Mouse (Mus musculus) adrenal gland, postnatal 10 days (tissue): ENCODE results near the gene Snupn. TPM values are rescaled to one million over a fixed set of nuclear protein-coding genes. Genes with fewer than 3 reads are reported as not detected.
"Not testable (repeated sequence)": the region's sequence is repeated elsewhere in the genome, so short reads cannot be mapped to it uniquely, and the experiment has no call there.

Experiments
- DNase-seq: peaks from one replicate; pipeline ENCODE4 v3.0.0; 2021; ENCODE audit warnings: mixed read lengths
- long read RNA-seq, 2 experiments: library from polyadenylated mRNA; stranded (forward); transcript quantifications; one replicate each; pipeline ENCODE4 v2.0.0; 2021
- total RNA-seq, 2 experiments: library from RNA; stranded (reverse); gene quantifications; 2 replicates each; pipeline ENCODE4 v1.2.3; 2021

Gene Snupn
- 10 to 100 TPM in 1 of 2 experiments, 1 to 10 TPM in 1; 9.7 to 11.4 TPM for total RNA-seq
- long read RNA-seq, experiment 1, transcript Snupn-201 (9 exons, 1,391 nt) = major isoform, 18 of 26 reads
- long read RNA-seq, experiment 1, partial matches to known transcripts = 3 of 26 reads
- long read RNA-seq, experiment 1, other reads (novel, unspliced or antisense) = 5 of 26 reads
- long read RNA-seq, experiment 2, transcript Snupn-201 (9 exons, 1,391 nt) = major isoform, 10 of 11 reads
- long read RNA-seq, experiment 2, partial matches to known transcripts = 0 of 11 reads
- long read RNA-seq, experiment 2, other reads (novel, unspliced or antisense) = 1 of 11 reads

DNA sequence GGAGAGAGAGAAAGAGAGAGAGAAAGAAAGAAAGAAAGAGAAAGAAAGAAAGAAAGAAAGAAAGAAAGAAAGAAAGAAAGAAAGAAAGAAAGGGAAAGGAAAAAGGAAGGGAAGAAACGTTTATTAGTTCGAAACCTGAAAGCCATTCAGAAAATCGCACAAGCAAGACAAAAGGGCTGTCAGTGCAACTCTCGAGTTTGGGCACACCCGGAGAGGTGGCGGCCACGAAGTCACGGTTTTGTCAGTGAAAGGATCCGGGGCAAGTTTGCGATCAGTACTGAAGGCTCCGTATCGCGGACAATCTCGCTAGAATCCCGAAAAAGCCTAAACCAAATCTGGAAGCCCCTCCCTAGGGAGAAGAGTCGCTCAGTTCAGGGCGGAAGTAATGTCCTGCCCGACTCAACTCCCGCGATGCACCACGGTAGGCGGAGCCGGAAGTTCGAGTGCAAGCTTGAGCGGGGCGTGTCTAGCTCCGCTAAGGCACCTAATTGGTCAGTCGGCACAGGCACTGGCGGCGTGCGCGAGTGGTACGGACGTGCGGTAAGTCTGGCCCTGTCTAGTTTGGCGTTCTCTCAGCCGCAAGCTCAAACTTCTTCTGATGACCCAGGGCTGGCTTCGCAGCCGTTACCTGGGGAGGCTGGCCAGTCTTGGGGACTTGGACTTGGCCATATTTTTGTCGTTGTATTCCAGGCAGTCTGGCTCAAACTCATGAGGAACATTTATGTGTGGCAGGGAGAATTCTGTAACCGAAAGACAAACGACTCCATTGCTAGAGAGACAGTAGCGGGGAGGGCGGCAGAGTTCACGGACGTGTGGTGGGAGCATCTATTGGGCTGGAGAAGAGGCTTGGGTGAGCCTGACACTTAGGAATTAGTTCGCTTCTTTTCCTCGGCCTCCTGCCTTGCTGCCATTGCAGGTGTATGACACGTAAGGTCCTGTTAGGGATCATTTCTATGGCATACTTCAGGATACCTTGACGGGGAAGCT lies at the start of gene Snupn:
Gene Snupn (plus strand): TSS at position 465 of the 987 bp plus-strand sequence.
- peak; percentile 98 for DNase-seq

- no peak for DNase-seq
Observed at GRCm38 (mm10) chr9:56901187-56901586, 49.5 kb upstream of the Snupn start.

GRCm38 (mm10) chr9:56903662-56904061 lies 47.0 kb upstream of the Snupn start:
- DNase-seq = no peak

DNA sequence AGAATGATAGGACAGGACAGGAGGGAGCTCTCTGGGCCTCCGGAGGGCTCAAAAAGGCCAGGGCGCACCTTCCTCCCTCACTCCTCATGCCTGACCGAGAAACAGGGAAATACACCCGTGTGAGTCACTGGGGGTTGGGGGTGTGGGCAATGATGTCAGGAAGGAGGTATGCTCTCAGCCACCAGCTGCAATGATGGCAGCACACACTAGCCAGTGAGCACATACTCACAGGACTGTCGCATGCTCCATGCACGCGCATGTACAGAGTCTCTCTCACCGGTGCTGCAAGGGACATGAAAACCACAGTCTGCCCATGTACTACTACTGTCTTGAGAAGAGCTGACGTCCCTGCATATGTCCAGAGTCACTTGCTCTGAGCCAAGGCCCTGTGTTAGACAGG lies 43.1 kb upstream of the Snupn start:
- no peak for DNase-seq

GRCm38 (mm10) chr9:56909991-56910390 lies 40.7 kb upstream of the Snupn start:
- DNase-seq = not testable (repeated sequence)

- DNase-seq = no peak
Observed at GRCm38 (mm10) chr9:56911017-56911416, 39.7 kb upstream of the Snupn start.

- DNase-seq = no peak
Observed at GRCm38 (mm10) chr9:56913991-56914390, 36.7 kb upstream of the Snupn start.

DNA sequence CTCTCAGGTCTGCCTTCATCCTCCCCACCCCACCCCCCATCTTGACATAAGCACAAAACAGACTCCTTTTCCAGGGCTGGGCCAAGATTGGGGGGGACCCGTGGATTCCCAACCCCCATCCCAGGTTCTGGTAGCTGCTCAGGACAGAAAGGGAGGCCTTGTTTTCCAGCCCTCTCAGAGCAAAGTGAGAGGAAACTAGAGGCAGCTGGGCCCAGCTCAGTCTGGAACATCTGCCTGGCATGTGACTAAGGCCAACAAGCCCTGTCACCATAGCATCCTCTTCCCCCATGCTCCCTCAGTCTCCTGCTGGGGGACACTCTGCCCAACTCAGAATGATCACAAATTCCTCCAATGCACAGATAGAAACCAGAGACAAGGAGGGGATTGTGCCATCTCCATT lies 35.6 kb upstream of the Snupn start:
- no peak for DNase-seq

- peak; percentile 69 for DNase-seq
Observed at GRCm38 (mm10) chr9:56915695-56916410, 34.8 kb upstream of the Snupn start.

GRCm38 (mm10) chr9:56917131-56917530 lies 33.5 kb upstream of the Snupn start:
- DNase-seq = no peak

- no peak for DNase-seq
Observed at GRCm38 (mm10) chr9:56918466-56918865, 32.2 kb upstream of the Snupn start.

DNA sequence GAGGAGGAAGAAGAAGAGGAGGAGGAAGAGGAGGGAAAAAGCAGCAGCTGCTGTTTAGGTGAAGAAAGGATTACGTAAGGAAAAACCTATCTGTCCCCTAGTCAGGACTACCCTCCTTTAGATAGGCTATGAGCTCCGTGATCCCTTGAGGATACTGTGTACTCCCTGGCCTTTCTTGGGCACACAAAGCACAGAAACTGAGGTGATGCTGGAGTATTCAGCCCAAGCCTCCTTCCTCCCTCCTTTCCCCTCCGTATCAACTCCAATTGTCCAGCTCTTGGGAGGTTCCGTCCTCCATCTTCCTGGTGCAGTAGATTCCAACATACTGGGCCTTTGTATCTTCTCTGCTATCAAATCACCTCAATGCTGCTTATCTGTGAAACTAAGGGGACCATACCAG lies 27.9 kb upstream of the Snupn start:
- DNase-seq = no peak

- no peak for DNase-seq
Observed at GRCm38 (mm10) chr9:56923841-56924650, 26.6 kb upstream of the Snupn start.

- DNase-seq = peak; percentile 95
Observed at GRCm38 (mm10) chr9:56924651-56925027, 26.0 kb upstream of the Snupn start.

- DNase-seq = no peak
Observed at GRCm38 (mm10) chr9:56925291-56926024, 25.2 kb upstream of the Snupn start.

- no peak for DNase-seq
Observed at GRCm38 (mm10) chr9:56926025-56926360, 24.7 kb upstream of the Snupn start.

- no peak for DNase-seq
Observed at GRCm38 (mm10) chr9:56926387-56926786, 24.3 kb upstream of the Snupn start.

DNA sequence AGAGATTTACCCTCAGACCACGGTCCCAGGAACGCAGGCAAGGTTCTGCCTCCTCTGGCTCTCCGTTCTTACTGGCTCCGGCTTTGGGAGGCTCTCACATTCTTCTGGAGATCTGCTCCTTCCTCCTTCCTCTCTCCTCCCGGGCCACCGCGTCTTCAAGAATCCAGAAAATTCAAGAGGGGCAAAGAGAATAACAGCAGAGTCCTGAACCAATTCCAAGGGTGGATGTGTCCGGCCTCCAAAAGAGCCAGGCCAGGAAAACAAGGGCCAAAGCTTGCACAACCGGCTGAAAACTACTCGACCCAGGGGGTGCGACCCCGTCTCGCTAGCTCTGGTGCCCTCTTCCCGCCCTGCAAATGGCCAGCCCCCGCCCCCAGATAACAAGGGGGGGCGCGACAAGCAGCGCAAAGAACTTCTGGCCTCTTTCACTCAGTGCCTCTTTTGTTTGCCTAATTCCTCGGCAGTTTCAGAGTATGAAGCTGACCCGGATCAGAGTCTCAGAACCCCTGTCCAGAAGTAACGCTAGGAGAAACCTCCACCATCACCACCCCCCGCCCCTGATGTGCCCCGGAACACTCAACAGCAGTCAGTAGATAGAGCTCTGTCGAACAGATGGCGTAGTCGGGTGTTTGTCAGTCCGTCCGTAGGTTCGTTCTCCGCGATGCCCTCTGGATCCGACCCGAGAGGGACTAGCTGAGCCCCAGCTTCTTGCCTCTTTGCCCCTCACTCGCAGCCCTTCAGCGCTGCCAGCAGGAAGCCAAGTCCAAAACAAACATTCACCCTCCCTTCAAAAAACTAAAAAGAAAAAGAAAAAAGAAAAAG lies 23.3 kb upstream of the Snupn start:
- DNase-seq = peak; percentile 59

DNA sequence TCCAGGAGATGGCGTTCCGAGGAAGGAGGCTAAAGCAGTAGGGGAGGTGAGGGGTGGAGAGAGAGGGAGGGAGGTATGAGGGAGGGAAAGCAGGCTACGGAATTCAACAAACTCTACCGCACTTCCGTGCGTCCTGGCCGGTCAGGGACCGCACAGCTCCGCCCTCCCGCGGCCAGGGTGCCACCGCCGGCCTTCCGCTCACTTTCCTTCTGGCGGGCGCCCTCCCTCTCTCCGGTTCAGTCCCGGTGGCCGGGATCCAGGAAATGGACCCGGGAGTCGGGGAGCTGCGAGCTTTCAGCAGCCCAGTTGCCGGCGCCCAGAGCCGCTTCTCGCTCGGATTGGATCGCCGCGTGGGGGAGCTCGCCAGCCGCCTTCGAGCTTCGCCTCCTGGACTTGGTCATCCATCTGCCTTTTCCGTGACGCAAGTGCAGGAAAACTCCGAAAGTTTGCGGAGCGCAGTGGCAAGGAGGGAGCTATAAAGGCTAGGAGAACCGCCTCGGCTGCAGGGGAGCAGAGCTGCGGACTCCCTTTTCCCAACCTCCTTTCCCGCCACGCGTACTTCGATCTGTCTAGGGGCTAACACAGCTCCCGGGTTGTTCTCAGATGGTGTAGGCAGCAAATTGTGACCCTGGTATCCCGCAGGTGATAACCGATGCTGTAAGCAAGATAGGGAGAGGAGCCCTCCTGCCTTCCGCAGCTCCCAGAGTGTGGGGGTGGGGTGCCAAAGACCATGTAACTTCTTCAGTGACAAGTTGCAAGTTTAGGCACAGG lies 22.5 kb upstream of the Snupn start, which contains the start of gene Snx33:
Gene Snx33 (minus strand): TSS at position 331 of the 771 bp plus-strand sequence.
- peak; percentile 97 for DNase-seq
